Mouse (Mus musculus) ES-Bruce4 (cell line): ENCODE results near the gene Syndig1.

Experiments used
- EP300 ChIP-seq: IDR thresholded peaks from 2 replicates; pipeline ENCODE4 v1.6.1; 2011; ENCODE audit warnings: low read depth, low read length; ENCODE audit not compliant: insufficient read depth
- POLR2A ChIP-seq: IDR thresholded peaks from one replicate; pipeline ENCODE4 v1.8.1; 2011; ENCODE audit warnings: low read length; ENCODE audit not compliant: insufficient read depth

DNA sequence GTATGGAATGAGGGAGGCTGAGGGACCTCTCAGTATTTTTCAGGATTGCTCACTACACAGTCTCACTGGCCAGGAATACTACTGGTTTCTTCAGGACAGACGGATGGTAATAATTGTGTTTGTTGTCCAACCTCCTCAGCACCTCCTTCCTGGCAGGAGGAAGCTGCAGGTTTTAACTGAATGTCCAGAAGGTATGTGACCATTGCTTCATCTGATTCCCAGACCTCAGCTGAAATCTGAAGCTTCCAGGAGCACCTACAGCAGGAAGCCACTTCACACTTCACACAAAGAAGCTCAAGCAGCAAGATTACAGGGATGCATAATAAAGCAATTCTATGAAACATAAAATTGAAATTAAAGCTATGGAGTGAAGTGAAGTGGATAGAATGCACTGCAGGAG is 75.4 kb downstream of the Syndig1 start:
- no peak for TF ChIP-seq EP300
- no peak for TF ChIP-seq POLR2A
